Mouse (Mus musculus) heart, postnatal 14 days (tissue): ENCODE results near the gene Crybb2. TPM values are rescaled to one million over a fixed set of nuclear protein-coding genes. Genes with fewer than 3 reads are reported as not detected.

ENCODE experiments used
- DNase-seq, 2 experiments: peaks; one replicate each; pipeline ENCODE4 v3.0.0; 2021 to 2022
- intact Hi-C: fragments of 180-260 bp; cut with DNase I; formaldehyde crosslinking; loops from one replicate; pipeline ENCODE4 v1.15.1; 2025
- long read RNA-seq, 2 experiments: library from polyadenylated mRNA; stranded (forward); transcript quantifications; one replicate each; pipeline ENCODE4 v2.0.0; 2021
- total RNA-seq, 2 experiments: library from RNA; stranded (reverse); gene quantifications; 2 replicates each; pipeline ENCODE4 v1.2.3; 2021

Gene Crybb2
- not detected for total RNA-seq
- long read RNA-seq, experiment 1 = 0 reads
- long read RNA-seq, experiment 2 = 0 reads

DNA sequence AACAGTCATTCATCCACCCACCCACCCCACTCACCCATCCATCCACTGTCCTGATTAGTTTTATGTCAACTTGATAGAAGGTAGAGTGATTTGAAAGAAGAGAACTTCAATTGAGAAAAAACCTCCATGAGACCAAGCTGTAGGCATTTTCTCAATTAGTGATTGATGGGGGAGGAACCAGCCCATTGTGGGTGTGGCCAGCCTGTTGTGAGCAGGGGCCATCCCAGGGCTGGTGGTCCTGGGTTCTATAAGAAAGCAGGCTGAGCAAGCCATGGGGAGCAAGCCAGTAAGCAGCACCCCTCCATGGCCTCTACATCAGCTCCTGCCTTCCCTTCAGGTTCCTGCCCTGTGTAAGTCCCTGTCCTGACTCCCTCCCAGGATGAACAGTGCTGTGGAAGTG is at the start of gene Crybb2:
Gene Crybb2 (minus strand): TSS at position 101 of the 400 bp plus-strand sequence.
- intact Hi-C loops = no loop called here
- DNase-seq = no peak

DNA sequence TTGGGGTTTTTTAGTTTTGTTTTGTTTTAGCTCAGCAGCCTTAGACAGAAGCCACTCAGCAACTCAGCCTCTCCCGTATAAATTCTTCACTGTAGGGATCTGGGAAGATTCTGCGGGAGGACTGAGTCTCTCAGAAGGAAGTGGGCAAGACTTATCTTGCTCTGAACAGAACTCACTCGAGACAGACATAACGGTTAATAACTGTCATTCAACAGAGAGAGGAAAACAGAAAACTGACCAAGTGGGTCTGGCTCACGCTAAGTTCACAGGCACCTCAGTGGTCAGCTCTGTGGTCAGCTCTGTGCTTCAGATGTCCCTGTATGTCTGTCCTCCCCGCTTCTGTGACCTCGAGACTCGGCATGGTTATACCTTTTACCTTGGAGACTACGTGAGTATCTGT is 49.4 kb upstream of the Crybb2 start:
- no peak for DNase-seq
- intact Hi-C loops = no loop called here

DNA sequence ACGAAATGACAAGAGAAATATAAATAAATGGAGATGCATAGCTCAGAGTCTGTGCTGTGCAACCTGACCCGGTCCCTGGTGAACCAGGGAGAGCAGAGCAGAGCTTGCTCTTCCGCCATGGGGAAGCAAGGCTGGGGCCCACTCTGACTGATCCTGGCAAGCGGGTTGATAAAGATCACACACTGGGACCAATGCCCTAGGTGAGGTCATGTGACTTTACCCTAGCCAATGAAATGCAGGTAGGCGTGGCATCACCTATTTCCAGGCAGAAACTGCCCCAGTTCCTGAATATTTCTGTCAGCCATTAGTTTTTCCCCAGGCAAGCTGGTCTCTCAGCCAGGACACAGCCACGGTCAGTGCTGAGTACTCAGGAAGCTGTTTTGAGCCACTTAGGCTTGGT is 48.8 kb upstream of the Crybb2 start:
- intact Hi-C loops = no loop called here
- no peak for DNase-seq

DNA sequence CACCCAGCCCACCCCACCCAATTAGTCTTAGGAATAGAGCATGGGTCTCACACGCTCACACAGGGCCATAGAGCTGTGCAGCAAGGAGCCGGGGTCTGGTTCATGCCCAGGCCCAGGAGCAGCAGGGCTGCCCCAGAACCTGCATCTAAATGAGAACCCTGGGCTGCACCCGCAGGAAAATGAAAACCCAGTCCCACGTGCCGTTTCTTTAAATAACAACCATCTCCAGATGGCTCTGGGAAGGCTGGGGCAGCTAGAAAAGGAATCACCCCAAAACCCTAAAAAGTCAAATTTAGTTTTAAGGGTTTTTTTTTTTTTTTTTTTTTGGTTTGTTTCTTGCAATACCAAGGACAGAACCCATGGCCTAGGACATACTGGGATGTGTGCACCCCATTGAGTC is 47.4 kb upstream of the Crybb2 start:
- intact Hi-C loops = no loop called here
- no peak for DNase-seq

DNA sequence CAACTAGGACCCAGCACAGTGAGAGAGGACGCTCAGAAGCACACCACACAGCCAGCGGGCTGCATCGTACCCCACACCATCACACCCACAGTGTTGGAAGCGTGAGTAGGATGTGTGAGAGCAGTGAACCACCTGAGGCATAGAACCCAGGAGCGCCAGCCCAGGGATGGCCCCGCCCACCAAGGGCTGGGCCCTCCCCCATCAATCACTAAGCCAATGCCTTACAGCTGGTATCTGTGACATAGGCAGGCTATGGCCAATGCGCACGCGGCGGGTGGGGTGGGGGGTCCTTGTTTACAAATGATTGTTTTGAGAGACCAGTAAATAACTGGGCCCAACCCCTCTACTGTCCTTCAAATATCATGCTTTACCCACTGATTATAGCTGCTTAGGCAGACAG is 46.0 kb upstream of the Crybb2 start:
- intact Hi-C loops = no loop called here
- no peak for DNase-seq

DNA sequence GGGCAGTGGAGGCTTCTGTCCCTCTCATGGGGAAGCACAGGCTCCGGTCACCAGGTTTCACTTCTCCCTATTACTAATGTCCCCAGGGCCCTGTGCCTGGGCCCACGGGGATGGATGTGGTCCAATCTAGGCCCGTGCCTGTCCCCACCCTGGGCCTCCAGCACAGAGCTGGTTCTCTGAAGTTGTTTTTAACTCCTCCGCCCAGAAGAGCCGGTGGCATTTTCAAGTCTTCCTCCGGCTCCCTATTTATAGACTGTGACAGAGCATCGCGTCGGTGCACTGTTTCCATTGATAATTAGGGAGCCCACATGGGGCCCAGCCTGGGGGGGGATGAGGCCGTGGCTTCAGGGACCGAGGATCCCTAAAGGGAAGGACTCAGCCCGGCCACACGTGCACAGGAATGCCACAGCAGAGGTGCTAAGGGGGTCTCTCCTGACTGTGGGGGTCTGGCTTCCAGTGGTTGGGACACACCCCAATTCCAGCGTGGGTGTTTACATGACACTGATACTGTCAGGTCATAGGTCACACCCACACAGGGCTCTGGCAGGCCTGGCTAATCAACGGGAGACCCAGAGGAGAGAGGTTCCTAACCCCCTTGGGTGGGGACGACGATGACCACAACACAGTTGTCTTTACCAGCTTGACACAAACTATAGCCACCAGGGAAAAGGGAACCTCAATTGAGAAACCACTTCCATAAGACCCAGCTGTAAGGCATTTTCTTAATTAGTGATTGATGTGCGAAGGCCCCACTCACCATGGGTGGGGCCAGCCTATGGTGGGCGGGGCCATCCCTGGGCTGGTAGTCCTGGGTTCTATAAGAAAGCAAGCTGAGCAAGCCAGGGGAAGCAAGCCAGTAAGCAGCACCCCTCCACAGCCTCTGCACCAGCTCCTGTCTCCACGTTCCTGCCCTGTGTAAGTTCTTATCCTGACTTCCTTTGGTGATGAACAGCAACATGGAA is 44.6 kb upstream of the Crybb2 start:
- DNase-seq = peak; percentile 44 to 47
- intact Hi-C loops = no loop called here

DNA sequence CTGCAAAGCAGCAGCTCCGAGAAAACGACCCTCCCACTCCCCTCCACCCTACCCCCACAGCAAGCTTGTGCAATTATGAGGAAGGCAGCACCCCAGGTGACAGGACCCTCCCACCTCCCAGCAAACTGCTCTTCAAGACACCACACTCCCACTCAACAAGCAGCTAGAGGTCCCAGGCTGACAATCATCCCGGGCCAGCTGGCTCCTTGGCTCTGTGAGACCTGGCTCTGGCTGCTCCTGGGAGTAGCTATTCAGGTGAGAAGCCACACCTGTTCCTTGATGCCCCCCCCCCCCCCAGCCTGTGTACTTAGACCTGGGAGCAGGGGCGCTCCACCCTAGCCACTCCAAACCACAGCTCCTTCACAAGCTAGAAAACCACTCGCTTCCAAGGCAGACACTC is 43.2 kb upstream of the Crybb2 start:
- DNase-seq = no peak
- intact Hi-C loops = no loop called here

DNA sequence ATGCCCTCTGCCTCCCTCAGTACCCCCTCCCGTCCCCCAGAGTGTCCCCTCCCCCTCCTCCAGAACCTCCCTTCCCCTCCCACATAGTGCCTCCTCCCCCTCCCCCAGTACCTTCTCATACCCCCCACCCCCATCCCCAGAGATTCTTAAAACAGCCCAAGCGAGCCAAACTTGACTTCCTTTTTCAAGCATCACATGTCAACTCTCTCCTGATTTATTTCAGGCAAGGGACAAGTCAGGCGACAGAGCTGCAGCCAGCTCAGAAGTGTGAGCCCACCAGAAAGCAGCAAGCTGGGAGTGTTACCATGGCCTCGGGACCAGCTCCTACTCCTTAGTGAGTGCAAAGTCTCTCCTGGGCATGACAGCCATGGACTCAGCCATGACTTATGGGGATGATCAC is 41.4 kb upstream of the Crybb2 start:
- intact Hi-C loops = no loop called here
- DNase-seq = no peak

DNA sequence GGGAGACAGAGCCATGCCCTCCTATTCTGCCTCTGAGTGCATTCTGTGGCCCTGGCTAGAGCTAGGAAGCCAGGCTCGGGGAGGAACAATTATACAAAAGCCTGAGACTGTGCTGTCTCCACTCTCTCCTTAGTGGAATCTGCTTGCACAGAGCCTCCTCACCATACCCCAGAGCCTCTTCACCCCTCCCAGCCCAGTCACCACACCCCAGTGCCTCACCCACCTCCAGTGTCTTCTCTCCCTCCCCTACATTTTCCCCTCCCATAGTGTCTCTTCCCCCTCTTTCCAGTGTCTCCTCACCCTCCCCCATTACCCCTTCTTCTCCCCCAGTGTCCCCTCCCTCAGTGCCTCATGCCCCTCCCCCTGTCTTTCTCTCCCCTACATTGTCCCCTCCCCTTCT is 41.0 kb upstream of the Crybb2 start:
- intact Hi-C loops = loop anchor here (1.0 kb wide), 1 partner anchor 29 kb away; no protein-coding TSS in a partner anchor
- DNase-seq = no peak

DNA sequence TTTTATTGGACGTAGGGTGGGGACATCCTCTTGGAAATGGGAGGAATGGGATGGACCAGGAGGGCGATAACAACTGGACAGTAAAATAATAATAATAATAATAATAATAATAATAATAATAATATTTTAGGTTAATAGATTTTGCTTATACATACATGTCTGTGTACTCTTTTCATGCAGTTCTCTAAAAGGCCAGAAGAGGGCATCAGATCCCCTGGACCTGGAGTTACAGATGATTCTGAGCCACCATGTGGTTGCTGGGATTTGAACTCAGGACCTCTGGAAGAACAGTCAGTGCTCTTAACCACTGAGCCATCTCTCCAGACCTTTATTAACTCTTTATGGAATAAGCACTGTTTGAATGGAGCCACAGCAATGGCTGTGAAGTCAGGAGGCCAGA is 39.7 kb upstream of the Crybb2 start:
- intact Hi-C loops = loop anchor here (1.0 kb wide), 1 partner anchor 31 kb away; no protein-coding TSS in a partner anchor

DNA sequence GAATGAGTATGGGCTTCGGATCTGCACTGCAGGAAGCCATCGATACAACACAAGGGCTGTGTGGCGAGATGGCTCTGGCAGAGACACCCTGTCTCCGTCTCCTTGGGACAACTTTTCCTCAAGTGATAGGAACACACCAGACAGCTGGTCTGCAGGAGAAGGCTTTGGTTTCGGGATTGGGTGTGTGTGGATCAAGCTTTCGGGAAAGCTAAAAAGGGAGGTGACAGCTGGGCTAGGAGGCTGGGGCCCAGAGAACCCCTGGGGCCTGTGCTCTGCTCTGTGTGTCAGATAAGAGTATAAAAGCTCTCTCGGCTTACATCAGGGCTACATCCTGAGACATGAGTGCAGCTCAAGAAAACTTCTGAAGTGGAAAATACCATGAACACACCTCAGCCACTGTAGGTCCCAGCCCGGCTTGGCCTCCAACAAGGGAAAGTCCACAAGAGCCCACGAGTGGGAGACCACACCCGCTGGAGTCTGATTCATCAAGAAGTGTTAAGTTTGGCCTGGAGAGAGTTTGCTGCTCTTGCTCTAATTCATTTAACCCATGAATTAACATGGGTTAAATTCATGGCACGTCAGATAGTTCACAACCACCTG is 38.3 kb upstream of the Crybb2 start:
- intact Hi-C loops = no loop called here
- DNase-seq = peak in 1 of 2 experiments; percentile 23

More for the DNA sequence above, 39.7 kb upstream of the Crybb2 start:
- peak in 1 of 2 experiments; percentile 45 for DNase-seq

DNA sequence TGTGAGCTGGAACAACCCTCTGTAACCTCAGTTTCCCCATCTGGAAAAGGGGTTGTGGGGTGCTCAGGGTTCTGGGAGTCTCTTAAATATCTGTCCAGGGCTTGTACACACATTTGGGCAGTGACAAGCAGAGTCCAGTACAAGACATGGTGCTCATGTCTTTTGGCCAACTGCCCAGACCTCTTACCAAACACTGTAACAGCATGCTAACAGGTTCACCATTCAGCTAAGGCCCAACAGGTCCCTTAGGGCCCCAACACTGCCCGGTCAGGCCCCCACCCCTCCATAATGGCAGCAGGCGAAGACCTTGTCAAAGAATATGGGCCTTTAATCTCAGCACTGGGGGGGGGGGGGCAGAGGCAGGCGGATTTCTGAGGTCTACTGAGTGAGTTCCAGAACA is 37.8 kb upstream of the Crybb2 start:
- intact Hi-C loops = no loop called here
- DNase-seq = peak; percentile 27 to 52

DNA sequence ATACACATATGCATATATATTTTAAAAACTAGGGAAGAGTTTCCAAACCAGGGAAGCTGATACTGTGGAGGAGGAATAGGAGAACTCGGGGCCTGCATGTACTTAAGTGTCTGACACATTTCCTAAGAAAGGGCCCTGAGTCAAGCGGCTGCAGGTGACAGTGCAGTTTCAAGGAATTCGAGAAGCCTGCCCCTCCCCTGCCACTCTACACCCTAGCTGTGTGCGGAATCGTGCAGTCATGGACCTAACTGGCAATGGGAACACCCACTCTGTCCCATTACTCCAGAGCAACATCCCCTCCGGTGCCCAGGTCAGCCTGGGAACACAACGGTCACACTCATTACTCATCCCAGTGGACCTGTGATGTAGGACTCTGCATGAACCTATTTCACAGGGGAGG is 36.7 kb upstream of the Crybb2 start:
- intact Hi-C loops = no loop called here
- no peak for DNase-seq

DNA sequence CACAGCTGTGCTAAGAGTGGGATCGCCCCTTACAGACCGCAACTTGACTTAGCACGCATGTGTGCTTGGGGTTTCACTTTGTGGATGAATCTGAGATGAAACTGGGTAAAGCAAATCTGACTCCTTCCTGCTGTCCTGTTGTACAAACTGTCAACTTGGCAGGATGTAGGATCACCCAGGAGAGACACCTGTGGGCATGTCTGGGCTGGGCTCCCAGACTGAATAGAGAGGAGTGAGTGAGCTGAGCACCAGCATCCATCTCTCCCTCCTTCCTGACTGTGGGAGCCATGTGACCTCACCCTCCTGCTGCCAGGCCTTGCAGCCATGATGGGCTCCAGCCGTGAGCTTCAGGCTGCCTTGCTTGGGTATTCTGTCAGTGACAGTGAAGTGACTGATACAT is 35.6 kb upstream of the Crybb2 start:
- intact Hi-C loops = no loop called here
- DNase-seq = no peak

DNA sequence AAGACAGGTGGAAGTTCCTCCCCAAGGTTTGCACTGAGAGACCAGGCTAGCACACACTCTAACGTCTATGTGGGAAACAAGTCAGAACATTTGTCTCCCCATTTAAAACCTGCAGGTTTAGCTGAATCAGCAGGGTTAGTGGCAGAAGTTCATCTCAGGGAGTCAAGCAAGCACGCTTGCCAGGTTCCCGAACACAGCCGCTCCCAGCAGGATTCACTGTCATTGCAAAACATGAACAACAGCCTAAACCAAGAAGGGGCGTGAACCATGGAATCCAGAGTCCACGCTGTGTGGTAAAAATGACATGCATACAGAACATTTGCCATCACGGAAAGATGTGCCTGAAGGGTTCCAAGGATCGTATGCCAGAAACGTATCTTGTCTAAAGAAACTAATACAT is 35.1 kb upstream of the Crybb2 start:
- no peak for DNase-seq
- intact Hi-C loops = no loop called here

DNA sequence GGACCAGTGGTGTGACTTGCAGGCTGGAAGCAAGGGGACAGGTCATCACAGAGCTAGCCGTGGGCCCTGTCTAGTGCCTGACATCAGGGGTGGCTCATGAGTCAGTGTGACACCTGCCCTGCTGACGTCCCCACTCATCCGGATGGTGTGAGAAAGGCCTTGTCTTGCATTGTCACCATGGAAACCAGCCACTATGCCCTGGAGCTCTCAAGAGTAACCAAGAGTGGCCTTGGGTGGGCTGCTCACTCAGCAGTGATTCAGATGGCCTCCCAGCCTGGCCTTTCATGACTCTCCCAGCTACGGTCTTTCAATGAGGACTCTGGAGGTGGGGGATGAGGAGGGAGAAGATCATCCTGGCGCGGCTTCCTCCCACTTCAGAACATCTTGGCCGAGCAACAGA is 32.5 kb upstream of the Crybb2 start:
- intact Hi-C loops = no loop called here
- no peak for DNase-seq

DNA sequence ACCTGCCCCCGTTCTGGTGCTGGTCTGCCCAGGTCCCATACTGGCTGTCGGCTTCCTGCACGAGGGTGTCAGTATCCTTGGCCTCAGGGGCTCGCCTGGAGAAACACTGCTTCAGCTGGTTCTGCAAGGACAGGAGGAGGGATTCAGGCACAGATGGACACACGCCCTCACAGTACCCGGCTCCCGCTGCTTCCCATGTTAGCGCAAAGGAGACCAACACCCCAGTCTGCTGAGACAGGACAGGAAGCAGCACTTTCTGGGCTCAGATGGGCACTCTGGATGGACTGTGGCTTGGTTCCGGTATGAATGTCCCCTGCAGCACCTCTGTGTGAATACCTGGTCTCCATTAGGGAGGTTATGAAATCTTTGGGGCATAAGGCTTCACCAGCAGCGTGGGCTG is 31.5 kb upstream of the Crybb2 start:
- DNase-seq = no peak
- intact Hi-C loops = no loop called here

DNA sequence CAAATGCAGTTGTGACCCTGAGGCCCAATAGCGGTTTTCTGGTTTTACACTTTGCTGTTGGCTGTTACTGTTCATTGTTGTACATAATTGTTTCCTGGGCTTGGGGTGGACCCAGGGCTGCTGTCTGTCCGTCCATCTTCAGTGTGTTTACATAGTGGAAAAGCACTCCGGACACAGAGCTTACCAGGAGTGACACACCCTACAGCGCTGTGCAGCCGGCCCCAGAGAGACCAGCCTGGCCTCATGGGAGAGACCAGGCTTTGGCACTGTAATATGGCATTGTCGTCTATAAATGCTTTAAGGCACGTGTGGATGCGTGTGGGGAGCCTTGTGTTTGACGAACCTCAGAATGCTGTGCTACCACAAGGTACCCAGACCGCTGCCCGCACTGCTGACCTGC is 30.5 kb upstream of the Crybb2 start:
- DNase-seq = no peak
- intact Hi-C loops = no loop called here

DNA sequence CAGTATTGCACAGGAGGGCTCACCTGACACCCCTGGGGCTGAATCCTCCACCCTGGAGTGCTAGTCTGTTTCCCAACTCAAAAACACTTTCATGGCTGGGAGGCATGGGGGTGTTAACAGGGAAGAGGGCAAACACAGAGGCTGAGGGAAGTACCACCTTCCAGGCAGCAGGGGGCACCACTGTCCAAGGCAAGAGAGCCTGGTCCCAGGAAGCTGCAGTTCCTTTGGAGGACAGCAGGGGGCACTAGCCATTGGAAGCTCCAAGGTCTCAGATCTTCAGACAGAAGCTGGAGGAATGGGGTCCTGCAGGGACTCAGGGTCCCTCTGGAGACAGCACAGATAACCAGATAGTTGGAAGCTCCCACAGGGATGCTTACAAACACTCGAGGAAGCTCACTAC is 29.6 kb upstream of the Crybb2 start:
- intact Hi-C loops = loop anchor here (1.0 to 2.0 kb wide), 3 partner anchors 56 to 127 kb away; partner anchors contain the start of gene Tmem211
- DNase-seq = peak; percentile 90 to 96

DNA sequence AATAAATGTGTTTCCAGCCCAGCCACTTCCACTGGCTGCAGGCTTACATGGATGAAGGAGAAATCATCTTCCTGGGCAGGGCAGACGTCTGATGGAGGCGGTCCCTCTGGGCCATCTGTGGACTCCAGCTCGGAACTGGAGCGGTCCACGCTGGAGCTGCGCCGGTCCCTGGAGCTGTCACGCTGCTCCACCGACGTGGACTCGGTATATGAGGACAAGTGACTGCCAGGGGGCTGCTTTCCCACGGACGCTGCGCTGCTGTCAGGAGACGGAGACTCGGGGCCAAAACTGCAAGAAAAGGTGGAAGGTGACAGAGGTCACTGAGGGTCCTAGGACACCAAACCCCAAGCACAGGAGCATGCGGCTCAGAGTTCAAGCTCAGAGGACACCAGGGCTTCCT is 27.6 kb upstream of the Crybb2 start:
- intact Hi-C loops = no loop called here
- DNase-seq = no peak

DNA sequence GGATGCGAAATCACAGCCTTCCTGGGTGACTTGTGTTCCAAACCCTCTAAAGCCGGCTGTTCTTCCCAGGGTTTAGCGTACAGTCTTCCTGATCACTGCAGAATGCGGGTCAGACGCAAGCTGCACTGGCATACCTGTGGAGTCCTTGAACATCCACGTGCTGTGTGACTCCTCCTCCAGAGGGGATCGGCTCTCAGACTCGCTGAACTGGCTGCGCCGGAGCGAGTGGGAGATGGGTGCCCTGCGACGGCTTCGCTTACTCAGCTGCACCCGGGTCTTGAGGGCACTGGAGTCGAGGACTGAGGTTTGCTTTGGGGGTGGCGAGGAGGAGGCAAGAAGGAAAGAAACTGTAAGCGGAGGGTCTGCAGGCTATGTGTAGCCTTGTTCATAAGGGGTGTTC is 25.5 kb upstream of the Crybb2 start:
- intact Hi-C loops = no loop called here
- DNase-seq = no peak

DNA sequence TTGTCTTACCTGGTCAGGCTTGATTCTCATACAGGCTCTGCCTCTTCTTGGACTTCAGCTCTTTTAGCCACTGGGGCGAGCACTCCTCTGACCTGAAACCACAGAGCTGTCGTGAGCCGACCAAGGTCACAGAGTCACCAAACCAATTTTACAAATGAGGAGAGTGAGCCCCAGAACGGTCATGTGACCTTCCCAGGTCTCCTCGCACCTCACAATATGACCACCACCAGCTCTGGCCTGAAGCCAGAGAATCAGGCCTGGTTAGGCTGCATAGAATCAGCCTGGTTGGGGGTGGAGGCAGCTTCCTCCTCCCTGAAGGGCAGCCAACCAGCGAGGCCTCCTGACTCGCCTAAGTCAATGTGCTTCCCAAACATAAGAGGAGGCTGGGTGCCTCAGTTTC is 22.5 kb upstream of the Crybb2 start:
- intact Hi-C loops = no loop called here
- DNase-seq = no peak
